Mouse (Mus musculus) megakaryocyte, embryonic 14.5 days (primary cell): ENCODE data around the gene Elovl6.

Source experiments
- FLI1 ChIP-seq: IDR thresholded peaks from 2 replicates; pipeline ENCODE4 v1.6.1; 2012; ENCODE audit warnings: low read length, inconsistent platforms, mixed read lengths
- GATA1 ChIP-seq: IDR thresholded peaks from 3 replicates; pipeline ENCODE4 v1.6.1; 2012; ENCODE audit warnings: mixed read lengths, low read length, inconsistent platforms, borderline replicate concordance

DNA sequence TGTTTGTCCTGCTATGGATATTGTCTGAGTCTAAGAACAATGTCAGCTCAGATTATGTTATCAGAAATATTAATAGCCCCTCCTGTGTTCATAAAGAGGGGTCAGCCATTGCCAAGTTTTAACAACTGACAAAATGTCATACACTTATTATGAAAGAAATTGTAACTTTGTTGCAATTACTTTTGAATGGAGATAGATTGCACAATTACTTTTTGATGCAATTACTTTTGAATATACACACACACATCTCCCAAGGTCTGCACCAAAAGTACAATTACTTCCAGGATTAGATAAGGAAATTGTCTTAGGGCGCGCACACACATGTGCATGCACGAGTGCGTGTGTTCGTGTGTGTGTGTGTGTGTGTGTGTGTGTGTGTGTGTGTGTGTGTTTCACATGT is 90.5 kb downstream of the Elovl6 start:
- TF ChIP-seq GATA1 (no peak), FLI1 (no peak)
